Mouse (Mus musculus) heart, embryonic 14.5 days (tissue): ENCODE measurements around the gene Zfp583. TPM values are rescaled to one million over a fixed set of nuclear protein-coding genes. Genes with fewer than 3 reads are reported as not detected.

Experiments
- ATAC-seq: fragments of 200-750 bp; cut with Nextera tagmentation; 2 replicates; pipeline ENCODE4 v1.8.0; 2017; ENCODE audit warnings: low read depth, moderate TSS enrichment; ENCODE audit not compliant: insufficient number of reproducible peaks, insufficient read depth, low FRiP score
- H3K27ac ChIP-seq, 2 experiments: fragments of 200-500 bp in 1 of 2; fragments of 300-500 bp in 1 of 2; sonication (generic) in 1 of 2; replicated peaks in 1 of 2; 2 replicates each; pipeline ENCODE4 v1.5.1; 2012 to 2014; ENCODE audit warnings: low read depth in 2 of 2, low read length in 2 of 2, control low read depth in 1 of 2, mild to moderate bottlenecking in 1 of 2, mixed read lengths in 1 of 2; ENCODE audit not compliant: control insufficient read depth in 1 of 2, insufficient read depth in 1 of 2
- H3K27me3 ChIP-seq: fragments of 300-500 bp; sonication (generic); 2 replicates; pipeline ENCODE4 v1.6.1; 2014; ENCODE audit warnings: mild to moderate bottlenecking, low read length, control low read depth; ENCODE audit not compliant: control insufficient read depth, insufficient read depth
- H3K36me3 ChIP-seq: fragments of 300-500 bp; sonication (generic); 2 replicates; pipeline ENCODE4 v1.6.1; 2014; ENCODE audit warnings: mild to moderate bottlenecking, control low read depth, low read length, mixed read lengths; ENCODE audit not compliant: control insufficient read depth, insufficient read depth
- H3K4me1 ChIP-seq, 2 experiments: fragments of 200-500 bp in 1 of 2; fragments of 300-500 bp in 1 of 2; sonication (generic) in 1 of 2; 2 replicates each; pipeline ENCODE4 v1.6.1; 2012 to 2014; ENCODE audit warnings: low read length in 2 of 2, control low read depth in 1 of 2, mixed read lengths in 1 of 2; ENCODE audit not compliant: control insufficient read depth in 2 of 2, insufficient read depth in 2 of 2
- H3K4me2 ChIP-seq: fragments of 300-500 bp; sonication (generic); 2 replicates; pipeline ENCODE4 v1.6.1; 2014; ENCODE audit warnings: mild to moderate bottlenecking, low read length
- H3K4me3 ChIP-seq, 2 experiments: fragments of 200-500 bp in 1 of 2; fragments of 300-500 bp in 1 of 2; sonication (generic) in 1 of 2; 2 replicates each; pipeline ENCODE4 v1.5.1; 2012 to 2014; ENCODE audit warnings: low read length in 2 of 2, mild to moderate bottlenecking in 2 of 2, control low read depth in 1 of 2, low read depth in 1 of 2, moderate library complexity in 1 of 2; ENCODE audit not compliant: control insufficient read depth in 1 of 2, insufficient read depth in 1 of 2
- H3K9ac ChIP-seq: fragments of 300-500 bp; sonication (generic); 2 replicates; pipeline ENCODE4 v1.6.1; 2014; ENCODE audit warnings: mild to moderate bottlenecking, low read length
- H3K9me3 ChIP-seq: fragments of 300-500 bp; sonication (generic); 2 replicates; pipeline ENCODE4 v1.6.1; 2016; ENCODE audit warnings: low read length, control low read depth; ENCODE audit not compliant: control insufficient read depth
- WGBS: fragments of 180-500 bp; shearing (Covaris S2); extraction: QIAGEN DNeasy Blood & Tissue Kit; methylation state at CpG from one replicate; pipeline ENCODE4 v1.1.7; 2014; 5-methylcytosine and 5-hydroxymethylcytosine counted together
- polyA plus RNA-seq: library from polyadenylated mRNA; unstranded; fragments of >200 nt; fragmentation: Nextera tagmentation; extraction: Ambion mirVana; gene quantifications from 2 replicates; pipeline ENCODE4 v1.2.1, GENCODE M21; 2014

Zfp583 gene
- polyA plus RNA-seq, 1 experiment from 2014 or later = 4.0 TPM

- Histone ChIP-seq H3K4me3 (no peak overlapping the region), H3K27ac (peak overlapping the region in 1 of 2 experiments; percentile 79; a peak in 1 of 4 replicates), H3K4me1 (peaks cover 5 to 11% of the 10 kb centered on the region in 2 experiments; a peak in 3 of 4 replicates), H3K9ac (no peak overlapping the region), H3K36me3 (no peaks in the 10 kb centered on the region), H3K4me2 (no peak overlapping the region), H3K9me3 (no peaks in the 10 kb centered on the region), H3K27me3 (no peaks in the 10 kb centered on the region)
- no peak for ATAC-seq
- WGBS = 87% methylated on average over 6 of the region's 6 CpGs
These were observed 45.7 kb downstream of the Zfp583 start for GRCm38 (mm10) chr7:6285366-6285765.

- H3K9me3 ChIP-seq = no peaks in the 10 kb centered on the region
- peaks cover 5 to 11% of the 10 kb centered on the region in 2 experiments; a peak in 3 of 4 replicates for H3K4me1 ChIP-seq
- ATAC-seq = no peak
- H3K4me3 ChIP-seq = no peak overlapping the region
- no peaks in the 10 kb centered on the region for H3K36me3 ChIP-seq
- no peak overlapping the region for H3K4me2 ChIP-seq
- H3K9ac ChIP-seq = no peak overlapping the region
- 82% methylated on average over 4 of the region's 4 CpGs for WGBS
- H3K27ac ChIP-seq = no peak overlapping the region
- no peaks in the 10 kb centered on the region for H3K27me3 ChIP-seq
These were observed 46.6 kb downstream of the Zfp583 start for GRCm38 (mm10) chr7:6284442-6285012.

- 1% methylated on average over 23 of the region's 23 CpGs for WGBS
- Histone ChIP-seq H3K4me1 (peaks cover 5 to 11% of the 10 kb centered on the region in 2 experiments; a peak in 3 of 4 replicates), H3K27ac (peak overlapping the region; percentile 79 to 93), H3K27me3 (no peaks in the 10 kb centered on the region), H3K4me2 (peak overlapping the region; percentile 66), H3K9ac (peak overlapping the region; percentile 76), H3K4me3 (peak overlapping the region; percentile 53 to 83), H3K36me3 (no peaks in the 10 kb centered on the region), H3K9me3 (no peaks in the 10 kb centered on the region)
- peak; percentile 45; the same call in 1 of the 2 replicates for ATAC-seq
These were observed 47.5 kb downstream of the Zfp583 start for GRCm38 (mm10) chr7:6283451-6284075.

- H3K9me3 ChIP-seq = no peaks in the 10 kb centered on the region
- ATAC-seq = no peak
- H3K27me3 ChIP-seq = no peaks in the 10 kb centered on the region
- peaks cover 5 to 11% of the 10 kb centered on the region in 2 experiments; a peak in 3 of 4 replicates for H3K4me1 ChIP-seq
- H3K9ac ChIP-seq = peak overlapping the region; percentile 76
- H3K27ac ChIP-seq = peak overlapping the region in 1 of 2 experiments; percentile 79; a peak in 2 of 4 replicates
- peak overlapping the region; percentile 53 to 83; a peak in 3 of 4 replicates for H3K4me3 ChIP-seq
- 3% methylated on average over 1 of the region's 1 CpGs for WGBS
- peak overlapping the region; percentile 66 for H3K4me2 ChIP-seq
- H3K36me3 ChIP-seq = no peaks in the 10 kb centered on the region
These were observed 48.3 kb downstream of the Zfp583 start for GRCm38 (mm10) chr7:6282749-6283148.

GRCm38 (mm10) chr7:6277906-6278305 is 53.2 kb downstream of the Zfp583 start:
- Histone ChIP-seq H3K9me3 (no peaks in the 10 kb centered on the region), H3K4me3 (no peak overlapping the region), H3K36me3 (no peaks in the 10 kb centered on the region), H3K27me3 (no peaks in the 10 kb centered on the region), H3K27ac (no peak overlapping the region), H3K4me2 (no peak overlapping the region), H3K9ac (no peak overlapping the region), H3K4me1 (no peaks in the 10 kb centered on the region)
- 38% methylated on average over 3 of the region's 3 CpGs for WGBS
- no peak for ATAC-seq

- Histone ChIP-seq H3K9me3 (no peaks in the 10 kb centered on the region), H3K27me3 (no peaks in the 10 kb centered on the region), H3K27ac (no peak overlapping the region), H3K36me3 (no peaks in the 10 kb centered on the region), H3K4me3 (no peak overlapping the region), H3K4me1 (no peaks in the 10 kb centered on the region), H3K4me2 (no peak overlapping the region), H3K9ac (no peak overlapping the region)
- WGBS = 47% methylated on average over 8 of the region's 8 CpGs
- no peak for ATAC-seq
These were observed 65.4 kb downstream of the Zfp583 start for GRCm38 (mm10) chr7:6265695-6266094.
